Mouse (Mus musculus): ENCODE data around the gene Hmg20b.

GRCm38 (mm10) chr10:81365073-81365472, 14.8 kb upstream of the Hmg20b start:
- TF ChIP-seq CTCF (IDR thresholded peaks at IDR 0.05; ENCODE audit: borderline replicate concordance, insufficient read depth, low read depth, low read length): no peak
- no peak for TF ChIP-seq POLR2A (IDR thresholded peaks at IDR 0.05; ENCODE audit: borderline replicate concordance, insufficient read depth, low read length)

Data from cerebellum, adult 2 months (tissue).